Mouse (Mus musculus): ENCODE measurements around the gene Rexo5.

- no peak for TF ChIP-seq GATA1 (IDR thresholded peaks at IDR 0.05; ENCODE audit: borderline replicate concordance, low read length)
- no peak for TF ChIP-seq FLI1 (IDR thresholded peaks at IDR 0.05; ENCODE audit: low read length)
Measured at GRCm38 (mm10) chr7:119748761-119749160, 45.0 kb upstream of the Rexo5 start.

Data from megakaryocyte, embryonic 14.5 days (primary cell).